Mouse (Mus musculus): ENCODE data around the gene Wfdc9. TPM values are rescaled to one million over a fixed set of nuclear protein-coding genes. Genes with fewer than 3 reads are reported as not detected.

The Wfdc9 gene
- not detected in 2 replicates for total RNA-seq (2014; rRNA removed)
- polyA plus RNA-seq (2015; fragmentation: Nextera tagmentation; extraction: Ambion mirVana) = not detected in 2 replicates

GRCm38 (mm10) chr2:164656483-164656882 is at the start of gene Wfdc9:
Wfdc9 (minus strand) TSS chr2:164656583.
- no peak for TF ChIP-seq CTCF (IDR thresholded peaks at IDR 0.05; ENCODE audit: low read depth)
- H3K4me3 ChIP-seq (ENCODE audit: low read depth, low read length) = no peak within 1 kb of the TSS
- H3K4me2 ChIP-seq (ENCODE audit: low read depth) = no peak within 1 kb of the TSS
- no peak for DNase-seq
- H3K4me1 ChIP-seq (ENCODE audit: insufficient read depth) = no peaks in the 10 kb centered on the region
- H3K27ac ChIP-seq (ENCODE audit: low read depth, low read length) = no peak within 1 kb of the TSS
- H3K36me3 ChIP-seq (ENCODE audit: insufficient read depth) = no peaks in the 10 kb centered on the region
- H3K9ac ChIP-seq = no peak within 1 kb of the TSS
- no peaks in the 10 kb centered on the region for H3K27me3 ChIP-seq (ENCODE audit: insufficient read depth, low read length)
- H3K9me3 ChIP-seq (ENCODE audit: low read length) = no peaks in the 10 kb centered on the region
- ATAC-seq = no peak
- 79% methylated on average over 9 of the region's 9 CpGs for whole genome bisulfite sequencing

DNA sequence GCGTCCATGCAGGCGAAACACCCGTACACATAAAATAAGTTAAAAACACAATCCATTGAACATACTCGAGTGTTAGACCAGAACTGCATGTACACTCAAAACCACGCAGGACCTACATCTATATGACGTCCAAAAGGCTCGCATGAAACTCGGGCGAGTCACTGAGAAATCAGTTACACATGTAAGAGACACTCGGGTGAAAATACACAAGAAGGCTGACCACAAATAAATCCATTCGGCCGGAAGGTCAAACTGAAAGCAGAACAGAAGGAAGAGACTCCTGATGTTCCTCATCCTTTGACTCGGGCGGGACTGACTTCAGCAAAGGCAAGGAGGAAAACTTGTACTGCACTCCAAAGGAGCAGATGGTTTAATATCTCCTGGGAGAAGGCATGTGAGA is 49.6 kb upstream of the Wfdc9 start:
- no peak for ATAC-seq
- Histone ChIP-seq H3K27ac (ENCODE audit: low read depth, low read length) (no peak overlapping the region), H3K9ac (no peak overlapping the region), H3K9me3 (ENCODE audit: low read length) (no peaks in the 10 kb centered on the region), H3K4me2 (ENCODE audit: low read depth) (no peak overlapping the region), H3K36me3 (ENCODE audit: insufficient read depth) (no peaks in the 10 kb centered on the region), H3K4me3 (ENCODE audit: low read depth, low read length) (no peak overlapping the region), H3K27me3 (ENCODE audit: insufficient read depth, low read length) (no peaks in the 10 kb centered on the region), H3K4me1 (ENCODE audit: insufficient read depth) (no peaks in the 10 kb centered on the region)
- no peak for TF ChIP-seq CTCF (IDR thresholded peaks at IDR 0.05; ENCODE audit: low read depth)
- DNase-seq = no peak
- WGBS = 92% methylated on average over 14 of the region's 14 CpGs

GRCm38 (mm10) chr2:164705328-164705727 is 48.9 kb upstream of the Wfdc9 start:
- no peaks in the 10 kb centered on the region for H3K36me3 ChIP-seq (ENCODE audit: insufficient read depth)
- H3K9me3 ChIP-seq (ENCODE audit: low read length) = no peaks in the 10 kb centered on the region
- WGBS = 93% methylated on average over 6 of the region's 6 CpGs
- ATAC-seq = no peak
- no peak overlapping the region for H3K9ac ChIP-seq
- H3K4me2 ChIP-seq (ENCODE audit: low read depth) = no peak overlapping the region
- H3K4me3 ChIP-seq (ENCODE audit: low read depth, low read length) = no peak overlapping the region
- no peaks in the 10 kb centered on the region for H3K27me3 ChIP-seq (ENCODE audit: insufficient read depth, low read length)
- no peak for DNase-seq
- H3K27ac ChIP-seq (ENCODE audit: low read depth, low read length) = no peak overlapping the region
- TF ChIP-seq CTCF (IDR thresholded peaks at IDR 0.05; ENCODE audit: low read depth) = no peak
- no peaks in the 10 kb centered on the region for H3K4me1 ChIP-seq (ENCODE audit: insufficient read depth)

- no peak overlapping the region for H3K9ac ChIP-seq
- H3K4me2 ChIP-seq (ENCODE audit: low read depth) = no peak overlapping the region
- H3K36me3 ChIP-seq (ENCODE audit: insufficient read depth) = no peaks in the 10 kb centered on the region
- TF ChIP-seq CTCF (IDR thresholded peaks at IDR 0.05; ENCODE audit: low read depth) = no peak
- no peaks in the 10 kb centered on the region for H3K9me3 ChIP-seq (ENCODE audit: low read length)
- no peak overlapping the region for H3K27ac ChIP-seq (ENCODE audit: low read depth, low read length)
- 80% methylated on average over 5 of the region's 5 CpGs for WGBS
- H3K4me3 ChIP-seq (ENCODE audit: low read depth, low read length) = no peak overlapping the region
- DNase-seq (no peak), ATAC-seq (no peak)
- no peaks in the 10 kb centered on the region for H3K27me3 ChIP-seq (ENCODE audit: insufficient read depth, low read length)
- no peaks in the 10 kb centered on the region for H3K4me1 ChIP-seq (ENCODE audit: insufficient read depth)
Observed at GRCm38 (mm10) chr2:164704235-164704634, 47.9 kb upstream of the Wfdc9 start.

DNA sequence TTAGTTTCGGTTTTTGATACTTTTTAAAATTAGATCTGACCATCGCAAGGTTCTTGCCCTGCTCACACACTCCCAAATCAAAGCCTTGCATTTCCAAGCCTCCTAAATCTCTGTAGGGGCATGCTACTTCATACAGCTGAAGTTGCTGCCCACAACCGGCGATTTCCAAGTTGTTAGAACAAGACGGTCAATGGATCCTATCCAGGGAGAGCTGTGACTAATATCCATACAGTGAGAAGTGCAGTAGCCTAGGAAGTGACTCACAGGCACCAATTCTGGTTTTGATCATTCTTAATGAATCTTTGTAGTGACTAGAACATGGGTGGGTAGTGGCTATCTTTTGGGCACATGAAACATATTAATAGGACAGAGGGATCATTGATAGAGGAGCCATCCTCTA is 45.4 kb upstream of the Wfdc9 start:
- WGBS = 89% methylated on average over 5 of the region's 5 CpGs
- H3K4me1 ChIP-seq (ENCODE audit: insufficient read depth) = no peaks in the 10 kb centered on the region
- ATAC-seq (no peak), DNase-seq (no peak)
- H3K36me3 ChIP-seq (ENCODE audit: insufficient read depth) = no peaks in the 10 kb centered on the region
- no peak overlapping the region for H3K4me2 ChIP-seq (ENCODE audit: low read depth)
- no peak overlapping the region for H3K9ac ChIP-seq
- no peaks in the 10 kb centered on the region for H3K27me3 ChIP-seq (ENCODE audit: insufficient read depth, low read length)
- no peak overlapping the region for H3K4me3 ChIP-seq (ENCODE audit: low read depth, low read length)
- H3K27ac ChIP-seq (ENCODE audit: low read depth, low read length) = no peak overlapping the region
- no peaks in the 10 kb centered on the region for H3K9me3 ChIP-seq (ENCODE audit: low read length)
- TF ChIP-seq CTCF (IDR thresholded peaks at IDR 0.05; ENCODE audit: low read depth) = no peak

GRCm38 (mm10) chr2:164700959-164701358 is 44.6 kb upstream of the Wfdc9 start:
- Histone ChIP-seq H3K4me1 (ENCODE audit: insufficient read depth) (no peaks in the 10 kb centered on the region), H3K27me3 (ENCODE audit: insufficient read depth, low read length) (no peaks in the 10 kb centered on the region), H3K36me3 (ENCODE audit: insufficient read depth) (no peaks in the 10 kb centered on the region), H3K9ac (no peak overlapping the region), H3K4me2 (ENCODE audit: low read depth) (no peak overlapping the region), H3K9me3 (ENCODE audit: low read length) (no peaks in the 10 kb centered on the region), H3K4me3 (ENCODE audit: low read depth, low read length) (no peak overlapping the region), H3K27ac (ENCODE audit: low read depth, low read length) (no peak overlapping the region)
- TF ChIP-seq CTCF (IDR thresholded peaks at IDR 0.05; ENCODE audit: low read depth) = no peak
- DNase-seq (no peak), ATAC-seq (no peak)
- 83% methylated on average over 5 of the region's 5 CpGs for WGBS

DNA sequence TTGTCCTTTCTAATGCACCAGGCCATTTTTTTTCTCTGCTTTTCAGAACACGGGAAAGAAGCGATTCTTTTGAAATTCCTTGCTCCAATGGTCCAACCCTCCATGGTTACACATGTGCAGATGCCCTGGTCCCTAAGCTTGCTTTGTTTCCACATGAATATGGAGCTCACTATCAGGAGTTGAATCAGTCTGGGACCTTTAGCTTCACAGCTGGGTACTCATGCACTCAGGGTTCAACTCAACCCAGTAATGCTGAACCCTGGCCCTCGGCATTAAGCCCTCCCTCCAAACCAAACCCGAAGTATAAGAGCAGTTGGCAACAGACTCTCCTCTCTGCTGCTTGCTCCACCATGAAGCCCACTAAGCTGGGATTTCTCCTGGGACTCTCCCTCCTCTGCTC is 41.8 kb upstream of the Wfdc9 start, which contains the start of gene Spint4:
Spint4 (plus strand) TSS at position 301 of the 400 bp plus-strand sequence.
- DNase-seq = no peak
- TF ChIP-seq CTCF (IDR thresholded peaks at IDR 0.05; ENCODE audit: low read depth) = no peak
- H3K4me3 ChIP-seq (ENCODE audit: low read depth, low read length) = no peak within 1 kb of the TSS
- no peaks in the 10 kb centered on the region for H3K27me3 ChIP-seq (ENCODE audit: insufficient read depth, low read length)
- no peaks in the 10 kb centered on the region for H3K36me3 ChIP-seq (ENCODE audit: insufficient read depth)
- WGBS = 78% methylated on average over 4 of the region's 4 CpGs
- H3K9ac ChIP-seq = no peak within 1 kb of the TSS
- no peak within 1 kb of the TSS for H3K27ac ChIP-seq (ENCODE audit: low read depth, low read length)
- ATAC-seq = no peak
- no peaks in the 10 kb centered on the region for H3K4me1 ChIP-seq (ENCODE audit: insufficient read depth)
- H3K4me2 ChIP-seq (ENCODE audit: low read depth) = no peak within 1 kb of the TSS
- no peaks in the 10 kb centered on the region for H3K9me3 ChIP-seq (ENCODE audit: low read length)

Measured in forebrain, postnatal 0 days (tissue).